Mouse (Mus musculus) stomach, postnatal 0 days (tissue): ENCODE measurements around the gene Gfra4. TPM values are rescaled to one million over a fixed set of nuclear protein-coding genes. Genes with fewer than 3 reads are reported as not detected.

Source experiments
- ATAC-seq: fragments of 200-750 bp; cut with Nextera tagmentation; 2 replicates; pipeline ENCODE4 v1.8.0; 2017; ENCODE audit not compliant: low FRiP score, low TSS enrichment
- DNase-seq: peaks from one replicate; pipeline ENCODE4 v3.0.0-alpha.2; 2016; ENCODE audit warnings: low spot score
- H3K27ac ChIP-seq: fragments of 300-500 bp; sonication (generic); replicated peaks from 2 replicates; pipeline ENCODE4 v1.5.1; 2014; ENCODE audit warnings: mild to moderate bottlenecking, control low read depth
- H3K27me3 ChIP-seq: fragments of 300-500 bp; sonication (generic); 2 replicates; pipeline ENCODE4 v1.6.1; 2014; ENCODE audit warnings: low read length; ENCODE audit not compliant: control insufficient read depth, insufficient read depth
- H3K36me3 ChIP-seq: fragments of 300-500 bp; sonication (generic); 2 replicates; pipeline ENCODE4 v1.6.1; 2014; ENCODE audit warnings: low read length, mixed read lengths; ENCODE audit not compliant: control insufficient read depth, insufficient read depth
- H3K4me1 ChIP-seq: fragments of 300-500 bp; sonication (generic); replicated peaks from 2 replicates; pipeline ENCODE4 v1.6.1; 2014; ENCODE audit warnings: antibody characterized with exemption; ENCODE audit not compliant: control insufficient read depth, insufficient read depth
- H3K4me2 ChIP-seq: fragments of 300-500 bp; sonication (generic); replicated peaks from 2 replicates; pipeline ENCODE4 v1.6.1; 2014; ENCODE audit warnings: low read depth, mild to moderate bottlenecking, control low read depth, moderate library complexity
- H3K4me3 ChIP-seq: fragments of 300-500 bp; sonication (generic); 2 replicates; pipeline ENCODE4 v1.5.1; 2014; ENCODE audit warnings: low read depth, low read length, control low read depth
- H3K9ac ChIP-seq: fragments of 300-500 bp; sonication (generic); 2 replicates; pipeline ENCODE4 v1.6.1; 2014; ENCODE audit warnings: mild to moderate bottlenecking, low read length, control low read depth, mixed read lengths
- H3K9me3 ChIP-seq: fragments of 300-500 bp; sonication (generic); 2 replicates; pipeline ENCODE4 v1.6.1; 2016; ENCODE audit warnings: low read length; ENCODE audit not compliant: control insufficient read depth
- CTCF ChIP-seq: IDR thresholded peaks from 2 replicates; pipeline ENCODE4 v1.5.1; 2016; ENCODE audit warnings: antibody characterized with exemption, low read depth, mild to moderate bottlenecking, moderate library complexity
- EP300 ChIP-seq: optimal IDR thresholded peaks from 2 replicates; pipeline ENCODE3; 2016; ENCODE audit warnings: antibody characterized with exemption
- WGBS: fragments of 180-500 bp; shearing (Covaris S2); extraction: QIAGEN DNeasy Blood & Tissue Kit; methylation state at CpG from one replicate; pipeline ENCODE4 v1.1.7; 2014; 5-methylcytosine and 5-hydroxymethylcytosine counted together
- polyA plus RNA-seq: library from polyadenylated mRNA; unstranded; fragments of >200 nt; fragmentation: Nextera tagmentation; extraction: Ambion mirVana; gene quantifications from 2 replicates; pipeline ENCODE4 v1.2.1, GENCODE M21; 2015

Gfra4 gene
- polyA plus RNA-seq, 1 experiment from 2014 or later, result 10.1 TPM

GRCm38 (mm10) chr2:131044989-131045720 lies 2.3 kb upstream of the Gfra4 start:
- 39% methylated on average over 9 of the region's 9 CpGs for WGBS
- ATAC-seq (peak; percentile 86), DNase-seq (peak; percentile 71)
- no peak overlapping the region for H3K9ac ChIP-seq
- no peak overlapping the region for H3K4me3 ChIP-seq
- H3K4me1 ChIP-seq, result peaks cover 13% of the 10 kb centered on the region
- H3K36me3 ChIP-seq, result no peaks in the 10 kb centered on the region
- H3K4me2 ChIP-seq, result no peak overlapping the region
- H3K27me3 ChIP-seq, result peaks cover 3% of the 10 kb centered on the region; the same call in 1 of the 2 replicates
- no peaks in the 10 kb centered on the region for H3K9me3 ChIP-seq
- H3K27ac ChIP-seq, result peak overlapping the region; percentile 67
- TF ChIP-seq CTCF (no peak), EP300 (no peak)

- Histone ChIP-seq H3K36me3 (no peaks in the 10 kb centered on the region), H3K27ac (peak overlapping the region; percentile 67), H3K4me1 (peaks cover 13% of the 10 kb centered on the region), H3K9ac (no peak overlapping the region), H3K27me3 (peaks cover 3% of the 10 kb centered on the region; the same call in 1 of the 2 replicates), H3K4me2 (peak overlapping the region; percentile 17; the same call in 1 of the 2 replicates), H3K9me3 (no peaks in the 10 kb centered on the region), H3K4me3 (no peak overlapping the region)
- 5% methylated on average over 7 of the region's 7 CpGs for WGBS
- DNase-seq (peak; percentile 35), ATAC-seq (no peak)
- TF ChIP-seq EP300 (no peak), CTCF (peak; percentile 63)
Measured at GRCm38 (mm10) chr2:131044354-131044852, 1.5 kb upstream of the Gfra4 start.

GRCm38 (mm10) chr2:131040854-131041825 lies 1.7 kb downstream of the Gfra4 start:
- no peak for TF ChIP-seq EP300
- TF ChIP-seq CTCF, result no peak
- H3K4me2 ChIP-seq, result peak overlapping the region; percentile 93
- no peaks in the 10 kb centered on the region for H3K9me3 ChIP-seq
- DNase-seq, result peak; percentile 45
- ATAC-seq, result peak; percentile 21; the same call in 1 of the 2 replicates
- peaks cover 3% of the 10 kb centered on the region; the same call in 1 of the 2 replicates for H3K27me3 ChIP-seq
- H3K27ac ChIP-seq, result no peak overlapping the region
- H3K4me3 ChIP-seq, result peak overlapping the region; percentile 49
- 3% methylated on average over 95 of the region's 115 CpGs for WGBS
- H3K4me1 ChIP-seq, result peaks cover 13% of the 10 kb centered on the region
- peak overlapping the region; percentile 58 for H3K9ac ChIP-seq
- H3K36me3 ChIP-seq, result no peaks in the 10 kb centered on the region

DNA sequence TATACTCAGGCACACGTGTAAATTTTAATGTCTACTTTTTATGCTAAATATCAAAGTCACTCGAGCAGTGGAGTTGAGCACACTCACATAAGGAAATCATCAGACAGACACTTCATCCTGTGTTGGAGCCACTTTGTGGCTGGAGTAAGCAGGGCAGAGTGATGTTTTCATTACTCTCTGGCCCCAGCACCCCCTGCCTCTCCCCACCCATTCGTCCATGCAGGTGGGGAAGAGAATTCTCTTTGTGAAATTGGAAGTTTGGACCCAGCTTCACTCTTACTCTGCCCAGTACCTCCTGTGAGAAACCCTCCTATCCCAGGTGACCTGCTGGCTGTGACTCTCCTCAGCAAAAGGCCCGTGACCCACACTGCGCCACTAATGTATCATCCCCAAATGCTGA lies 4.2 kb downstream of the Gfra4 start:
- Histone ChIP-seq H3K9me3 (no peaks in the 10 kb centered on the region), H3K27ac (no peak overlapping the region), H3K27me3 (peaks cover 3% of the 10 kb centered on the region; the same call in 1 of the 2 replicates), H3K4me2 (no peak overlapping the region), H3K4me3 (no peak overlapping the region), H3K36me3 (no peaks in the 10 kb centered on the region), H3K9ac (no peak overlapping the region), H3K4me1 (0 out of 2 replicates have a peak, but pooled peaks cover 2% of the 10 kb centered on the region)
- TF ChIP-seq CTCF, result no peak
- no peak for TF ChIP-seq EP300
- DNase-seq, result no peak
- ATAC-seq, result no peak
- 85% methylated on average over 5 of the region's 5 CpGs for WGBS

DNA sequence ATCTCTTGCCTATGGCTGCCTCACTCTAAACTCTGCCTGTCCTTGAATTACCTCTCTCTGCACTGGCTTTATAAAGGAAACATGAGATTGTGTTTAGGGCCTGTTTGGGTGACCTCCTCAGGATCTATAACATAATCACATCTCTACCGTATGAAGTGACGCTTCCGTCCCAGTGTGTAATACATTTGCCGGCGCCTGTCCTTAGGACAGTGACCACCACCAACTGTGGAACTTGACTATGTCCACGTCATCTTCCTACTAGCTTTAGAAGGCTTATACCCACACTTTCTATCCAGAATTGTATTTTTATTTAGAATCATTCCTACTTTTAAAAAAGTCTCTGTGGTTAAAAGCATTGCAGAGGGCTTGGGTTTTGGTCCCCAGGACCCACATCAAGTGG lies 4.7 kb downstream of the Gfra4 start:
- H3K4me2 ChIP-seq, result no peak overlapping the region
- H3K9ac ChIP-seq, result no peak overlapping the region
- 92% methylated on average over 6 of the region's 6 CpGs for WGBS
- TF ChIP-seq CTCF (no peak), EP300 (no peak)
- H3K4me1 ChIP-seq, result 0 out of 2 replicates have a peak, but pooled peaks cover 2% of the 10 kb centered on the region
- ATAC-seq, result no peak
- no peak for DNase-seq
- no peak overlapping the region for H3K27ac ChIP-seq
- H3K9me3 ChIP-seq, result no peaks in the 10 kb centered on the region
- H3K4me3 ChIP-seq, result no peak overlapping the region
- H3K27me3 ChIP-seq, result peaks cover 3% of the 10 kb centered on the region; the same call in 1 of the 2 replicates
- no peaks in the 10 kb centered on the region for H3K36me3 ChIP-seq
